Mouse (Mus musculus) E14TG2a.4 (cell line): ENCODE results near the gene Birc6.

ENCODE experiments used
- CTCF ChIP-seq: conservative IDR thresholded peaks from 2 replicates; pipeline ENCODE4 v1.5.1; 2014; ENCODE audit warnings: low read length
- NANOG ChIP-seq: IDR thresholded peaks from 2 replicates; pipeline ENCODE4 v1.6.1; 2014; ENCODE audit warnings: borderline replicate concordance, low read length, mixed read lengths

- TF ChIP-seq NANOG (no peak), CTCF (no peak)
Measured at GRCm38 (mm10) chr17:74598908-74599307, 70.8 kb downstream of the Birc6 start.
